Mouse (Mus musculus) right cerebral cortex, adult 2 months (tissue): ENCODE measurements around the gene Rab7b.

ENCODE experiments used
- DNase-seq, 2 experiments: peaks; one replicate each; pipeline ENCODE4 v3.0.0; 2021 to 2022; ENCODE audit warnings: low spot score in 2 of 2

Gene Rab7b

GRCm38 (mm10) chr1:131737269-131737668 lies 48.8 kb downstream of the Rab7b start:
- peak; percentile 98 for DNase-seq

DNA sequence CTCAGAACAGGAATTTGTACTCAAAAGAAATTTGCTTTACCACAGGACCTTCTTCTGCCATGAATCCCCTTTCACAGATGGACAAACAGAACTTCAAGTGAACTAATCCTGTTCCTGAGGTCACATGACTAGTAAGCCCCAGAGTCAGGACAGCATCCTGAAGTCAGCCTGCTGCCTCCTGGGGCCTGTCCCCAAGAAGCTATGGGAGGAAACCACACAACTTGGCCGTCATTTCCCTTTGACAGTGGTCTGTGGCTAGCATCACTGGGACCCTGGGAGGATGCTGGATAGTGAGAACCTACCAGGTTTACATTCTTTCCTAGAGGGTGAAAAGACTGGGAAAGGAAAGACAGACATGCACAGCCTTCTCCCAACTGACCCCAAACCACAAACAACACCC lies 50.3 kb downstream of the Rab7b start:
- DNase-seq = no peak

GRCm38 (mm10) chr1:131739481-131740160 lies 51.1 kb downstream of the Rab7b start:
- DNase-seq = no peak

DNA sequence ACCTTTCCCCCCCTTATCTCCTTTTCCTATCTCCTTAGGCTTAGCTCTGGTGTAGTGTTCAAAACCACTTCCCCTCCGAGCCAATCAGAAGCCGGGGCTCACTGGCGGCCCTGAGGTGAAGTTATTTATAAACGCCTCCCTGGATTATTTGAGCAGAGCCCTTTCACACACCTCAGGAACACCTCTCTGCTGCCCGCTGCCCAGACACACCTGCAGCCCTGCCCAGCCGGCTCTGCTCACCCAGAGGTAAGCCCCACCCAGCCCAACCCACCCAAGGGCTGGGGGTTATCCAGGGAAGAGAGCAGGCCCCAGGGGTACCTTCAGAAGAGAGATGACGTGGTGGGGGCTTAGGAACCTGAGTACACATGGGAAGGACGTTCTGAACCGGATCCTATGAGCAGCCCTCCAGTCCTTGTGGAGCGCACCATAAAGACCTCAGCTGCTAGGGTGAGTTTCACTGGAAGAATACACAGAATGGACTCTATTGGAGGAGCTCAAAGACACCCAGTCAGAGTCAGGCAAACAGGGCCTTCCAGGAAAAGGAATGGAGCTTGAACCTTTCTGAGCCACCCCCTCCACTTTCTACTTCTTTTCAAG lies 55.5 kb downstream of the Rab7b start, which contains the start of gene Slc26a9:
Gene Slc26a9, plus strand, starts transcription at position 155 of the 597 bp plus-strand sequence.
- DNase-seq = no peak

GRCm38 (mm10) chr1:131745391-131745790 lies 56.9 kb downstream of the Rab7b start:
- DNase-seq = no peak

- no peak for DNase-seq
Observed at GRCm38 (mm10) chr1:131747761-131748160, 59.3 kb downstream of the Rab7b start.

GRCm38 (mm10) chr1:131748636-131749035 lies 60.1 kb downstream of the Rab7b start:
- no peak for DNase-seq

DNA sequence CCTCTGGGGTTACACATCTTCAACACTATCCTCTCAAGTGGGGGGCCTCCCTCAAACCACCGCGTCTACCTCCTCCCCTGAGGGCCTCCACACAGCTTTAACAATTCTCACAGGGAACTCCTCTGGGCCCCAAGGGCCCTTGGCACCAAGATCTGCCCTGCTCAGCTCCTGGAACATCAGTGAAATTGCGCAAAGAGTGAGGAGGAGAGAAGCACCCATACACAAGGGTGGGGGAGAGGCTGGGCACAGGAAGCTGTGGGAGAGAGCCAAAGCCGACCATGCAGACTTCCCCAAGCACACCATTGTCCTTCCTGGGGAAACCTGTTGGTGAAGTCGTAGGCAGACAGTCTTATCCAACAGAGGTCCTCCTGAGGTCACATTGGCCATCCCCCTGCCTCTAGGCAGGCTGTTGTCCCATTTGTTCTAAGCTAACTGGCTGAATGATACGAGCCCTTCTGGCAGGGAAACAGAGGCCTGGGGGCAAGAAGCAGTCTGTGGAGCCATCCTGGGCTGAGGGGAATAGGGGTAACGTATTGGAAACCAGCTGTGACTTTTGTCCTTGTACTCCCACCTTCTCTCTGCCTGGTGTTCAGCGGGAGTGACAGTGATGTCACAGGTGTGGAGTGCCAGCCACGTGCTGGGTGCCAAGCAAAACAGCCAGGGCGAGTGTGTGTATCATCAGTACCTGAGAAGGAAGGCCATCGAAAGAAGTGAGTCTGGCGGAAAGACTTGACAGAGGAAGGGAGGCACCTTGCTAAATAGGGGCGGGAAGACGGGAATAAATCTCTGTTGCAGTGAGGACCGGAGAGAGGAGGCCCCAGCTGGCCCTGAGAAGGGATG lies 61.4 kb downstream of the Rab7b start:
- no peak for DNase-seq

DNA sequence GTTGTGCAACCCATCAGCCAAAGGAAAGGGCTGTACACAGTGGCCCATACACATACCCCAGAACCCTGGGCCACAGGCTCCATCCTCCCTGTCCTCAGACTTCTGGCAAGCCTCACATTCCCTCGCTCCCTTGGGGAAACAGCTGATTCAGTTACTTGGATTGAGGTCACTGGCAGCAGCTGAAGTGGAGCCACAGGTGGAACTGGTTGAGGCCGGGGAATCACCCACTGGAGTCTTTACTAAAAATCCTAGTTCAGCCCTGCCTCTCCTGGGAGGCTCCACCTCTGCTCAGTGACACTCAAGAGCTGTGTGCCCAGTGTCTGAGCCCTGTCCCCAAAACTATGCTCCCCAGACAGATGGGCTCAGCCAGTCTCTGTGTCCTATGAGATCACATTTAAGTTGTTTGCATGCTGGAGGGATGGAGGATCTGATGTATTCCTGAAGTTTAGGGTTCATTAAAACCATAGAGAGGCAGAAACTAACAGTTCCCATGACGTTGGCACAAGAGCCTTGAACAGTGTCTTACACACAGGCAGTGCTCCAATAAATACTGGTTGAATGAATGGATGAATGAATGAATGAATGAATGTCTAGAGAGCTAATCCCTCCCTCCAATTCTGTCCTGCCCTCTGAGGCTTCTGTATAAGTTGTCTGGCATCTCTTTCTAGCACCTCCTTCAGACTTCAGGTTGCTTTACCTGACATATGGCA lies 62.8 kb downstream of the Rab7b start:
- no peak for DNase-seq

DNA sequence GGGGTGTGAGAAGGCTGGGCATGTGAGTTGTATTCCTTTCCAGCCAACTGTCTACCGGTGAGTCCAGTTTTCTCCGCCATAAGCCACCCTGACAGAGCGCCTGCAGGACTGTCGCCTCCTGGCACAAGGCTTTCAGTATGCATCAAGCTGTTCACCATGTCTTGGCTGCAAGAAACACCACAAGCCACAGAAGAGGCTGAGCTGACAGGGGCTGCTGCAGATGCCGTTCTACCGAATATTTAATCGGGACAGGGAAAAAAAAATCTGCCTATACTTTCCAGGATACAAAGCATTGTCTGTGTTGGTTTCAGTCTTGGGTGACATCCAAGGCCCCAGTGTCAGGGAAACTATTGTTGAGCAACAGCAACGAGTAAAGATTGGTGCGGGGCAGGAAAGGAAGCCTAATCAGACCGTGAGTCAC lies 63.4 kb downstream of the Rab7b start:
- DNase-seq = no peak

- no peak for DNase-seq
Observed at GRCm38 (mm10) chr1:131754212-131754829, 65.8 kb downstream of the Rab7b start.

DNA sequence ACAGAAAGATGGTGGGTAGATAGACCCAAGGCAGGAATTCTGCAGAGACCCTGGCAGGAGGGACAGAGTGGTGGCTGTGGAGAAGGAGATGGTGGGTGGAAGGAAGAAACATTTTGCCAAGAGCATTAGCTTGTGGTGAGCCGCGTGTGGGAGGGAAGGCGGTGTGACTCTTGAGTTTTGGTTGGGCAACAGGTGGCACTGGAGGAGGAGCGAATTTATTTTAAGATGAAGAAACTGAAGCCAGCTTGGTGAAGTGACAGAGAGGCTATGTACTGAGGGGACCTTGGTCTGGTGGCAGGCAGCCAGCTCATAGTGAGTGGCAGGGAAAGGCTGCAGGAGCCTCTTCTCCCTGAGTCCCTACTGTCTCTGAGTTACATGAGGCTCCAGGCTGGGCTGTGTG lies 66.4 kb downstream of the Rab7b start:
- DNase-seq = peak; percentile 78 to 83

GRCm38 (mm10) chr1:131757211-131757610 lies 68.7 kb downstream of the Rab7b start:
- no peak for DNase-seq

- no peak for DNase-seq
Observed at GRCm38 (mm10) chr1:131758796-131759195, 70.3 kb downstream of the Rab7b start.

DNA sequence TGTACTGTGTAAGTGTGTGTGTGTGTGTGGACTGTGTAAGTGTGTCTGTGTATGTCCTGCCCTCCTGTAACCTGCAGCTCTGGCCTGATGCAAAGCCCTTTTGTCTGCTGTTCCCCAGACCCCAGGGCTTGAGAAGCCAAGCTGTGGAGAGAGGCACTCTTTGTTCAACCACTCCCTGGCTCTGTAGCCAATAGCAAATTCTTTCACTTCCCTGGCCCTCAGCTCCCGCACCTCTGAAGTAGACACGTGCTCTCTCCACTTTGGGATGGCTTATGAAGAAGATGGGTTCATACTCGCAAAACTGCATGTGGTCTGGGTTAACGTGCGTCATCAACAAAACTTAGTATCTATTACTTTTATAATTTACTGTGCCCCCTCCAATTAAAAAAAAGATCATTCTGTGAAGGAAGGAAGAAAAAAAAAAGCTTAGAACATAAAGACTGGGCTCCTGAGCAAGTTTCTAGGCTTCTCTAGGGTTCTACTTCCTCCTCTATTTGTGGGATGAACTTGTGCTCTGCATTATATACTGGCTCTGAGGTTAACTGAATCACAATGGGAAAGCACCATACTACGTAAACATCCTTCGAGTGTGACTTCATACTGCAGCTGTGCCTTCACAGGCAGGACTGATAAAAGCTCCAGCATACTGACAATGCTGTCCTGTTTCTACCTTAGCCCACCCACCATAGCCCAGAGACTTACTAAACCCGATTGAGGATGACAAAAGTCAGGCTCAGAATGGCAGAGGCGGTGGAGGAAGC lies 71.4 kb downstream of the Rab7b start:
- no peak for DNase-seq

DNA sequence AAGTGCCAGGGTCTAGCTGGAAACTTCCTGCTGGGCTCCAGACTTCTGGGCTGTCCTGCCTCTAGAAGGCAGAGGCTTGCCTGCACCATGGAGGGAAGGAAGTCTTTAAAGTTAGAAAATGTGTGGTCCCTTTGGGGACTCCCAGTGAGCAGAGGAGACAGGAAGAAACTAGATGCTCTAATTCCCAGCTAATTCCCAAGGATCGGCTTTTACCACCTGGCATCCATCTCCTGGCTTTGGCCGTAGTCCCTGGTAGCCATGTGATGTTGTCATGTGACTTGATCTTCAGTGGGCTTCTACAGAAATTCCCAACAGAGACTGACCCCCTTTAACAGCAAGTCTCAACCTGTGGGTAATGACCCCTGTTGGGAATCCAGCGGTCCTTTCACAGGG lies 71.9 kb downstream of the Rab7b start:
- no peak for DNase-seq

DNA sequence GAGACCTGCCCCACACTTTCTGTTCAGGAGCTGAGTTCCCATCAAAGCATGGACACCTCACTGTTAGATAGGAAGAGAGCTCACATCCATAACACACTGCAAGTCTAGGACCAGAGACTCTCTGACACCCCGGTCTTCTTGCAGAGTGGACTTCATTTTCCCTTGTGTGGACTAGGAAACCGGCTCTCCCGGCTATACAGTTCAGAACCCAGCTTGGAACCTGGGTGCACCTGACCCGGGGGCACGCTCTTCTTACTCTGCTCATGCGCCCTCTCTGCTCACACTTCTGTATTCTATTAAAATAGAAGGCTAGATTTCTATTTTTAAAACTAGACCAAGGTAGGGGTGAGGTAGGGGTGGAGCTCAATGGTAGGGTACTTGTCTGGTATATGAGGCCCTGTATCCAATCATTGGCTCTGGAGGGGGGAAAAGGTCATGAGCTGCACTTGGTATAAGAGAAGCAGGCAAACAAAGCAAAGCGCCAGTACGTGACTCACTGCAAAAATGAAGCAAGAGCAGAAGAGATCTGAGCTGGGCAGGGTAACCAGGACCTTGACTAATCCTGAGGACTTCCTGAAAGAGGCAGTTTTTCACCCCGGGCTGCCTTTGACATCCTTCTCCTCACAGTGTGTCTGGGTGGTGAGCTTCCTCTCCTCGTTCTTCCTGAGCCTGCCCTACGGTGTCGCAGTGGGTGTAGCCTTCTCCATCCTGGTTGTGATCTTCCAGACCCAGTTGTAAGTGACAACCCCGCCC lies 72.8 kb downstream of the Rab7b start:
- no peak for DNase-seq

- no peak for DNase-seq
Observed at GRCm38 (mm10) chr1:131763683-131764082, 75.2 kb downstream of the Rab7b start.

GRCm38 (mm10) chr1:131764581-131765338 lies 76.3 kb downstream of the Rab7b start:
- DNase-seq = no peak
